Mouse (Mus musculus): ENCODE measurements around the gene Ndn. TPM values are rescaled to one million over a fixed set of nuclear protein-coding genes. Genes with fewer than 3 reads are reported as not detected.

Ndn gene
- polyA plus RNA-seq, 1 experiment from 2014 or later: 457 TPM

Other genes with a start within 250 kb of the Ndn start
- 13.6 and 16.6 TPM in 2 replicates for gene Magel2, start 30.4 kb downstream of the Ndn start, polyA plus RNA-seq (2014; fragmentation: Nextera tagmentation; extraction: Ambion mirVana)
- 17.5 and 19.0 TPM in 2 replicates for gene Mkrn3, start 73.6 kb downstream of the Ndn start, polyA plus RNA-seq (2014; fragmentation: Nextera tagmentation; extraction: Ambion mirVana)
- 6.2 and 7.8 TPM in 2 replicates for gene Peg12, start 117.9 kb downstream of the Ndn start, polyA plus RNA-seq (2014; fragmentation: Nextera tagmentation; extraction: Ambion mirVana)